Mouse (Mus musculus): ENCODE results near the gene Kcnh7.

GRCm38 (mm10) chr2:62808813-62809212 lies 375.3 kb downstream of the Kcnh7 start:
- no peak for TF ChIP-seq CTCF (IDR thresholded peaks at IDR 0.05; ENCODE audit: low read depth)
- no peak for TF ChIP-seq EP300 (optimal IDR thresholded peaks at IDR 0.05)

Data from stomach, postnatal 0 days (tissue).